Mouse (Mus musculus): Measurements from ENCODE around the gene Eefsec.

- TF ChIP-seq CTCF (IDR thresholded peaks at IDR 0.05; ENCODE audit: insufficient read depth, low read depth, low read length) = no peak
- TF ChIP-seq POLR2A (IDR thresholded peaks at IDR 0.05; ENCODE audit: insufficient read depth, low read depth, low read length) = no peak
These were observed 10.7 kb downstream of the Eefsec start for GRCm38 (mm10) chr6:88435609-88436008.
